Mouse (Mus musculus): Measurements from ENCODE around the gene Sirt5.

The Sirt5 gene

GRCm38 (mm10) chr13:43364985-43365824 lies at the start of gene Sirt5:
Gene Sirt5 (plus strand): TSS chr13:43365496.
- peak; percentile 99 for DNase-seq

GRCm38 (mm10) chr13:43317411-43317810 lies 47.9 kb upstream of the Sirt5 start:
- no peak for DNase-seq

- DNase-seq = no peak
These were observed 45.9 kb upstream of the Sirt5 start for GRCm38 (mm10) chr13:43319396-43319795.

GRCm38 (mm10) chr13:43321492-43321891 lies 43.8 kb upstream of the Sirt5 start:
- DNase-seq = peak; percentile 22

- DNase-seq = no peak
These were observed 39.9 kb upstream of the Sirt5 start for GRCm38 (mm10) chr13:43325427-43325826.

- DNase-seq = no peak
These were observed 33.4 kb upstream of the Sirt5 start for GRCm38 (mm10) chr13:43331721-43332444.

- peak; percentile 60 for DNase-seq
These were observed 32.7 kb upstream of the Sirt5 start for GRCm38 (mm10) chr13:43332591-43332990.

GRCm38 (mm10) chr13:43336425-43337221 lies 28.7 kb upstream of the Sirt5 start:
- DNase-seq = no peak

GRCm38 (mm10) chr13:43338001-43338400 lies 27.3 kb upstream of the Sirt5 start:
- no peak for DNase-seq

GRCm38 (mm10) chr13:43338632-43339031 lies 26.7 kb upstream of the Sirt5 start:
- no peak for DNase-seq

GRCm38 (mm10) chr13:43346825-43347224 lies 18.5 kb upstream of the Sirt5 start:
- DNase-seq = no peak

GRCm38 (mm10) chr13:43349376-43349775 lies 15.9 kb upstream of the Sirt5 start:
- no peak for DNase-seq

GRCm38 (mm10) chr13:43350489-43351169 lies 14.7 kb upstream of the Sirt5 start:
- DNase-seq = no peak

- DNase-seq = no peak
These were observed 11.9 kb upstream of the Sirt5 start for GRCm38 (mm10) chr13:43353356-43353755.

GRCm38 (mm10) chr13:43354362-43354761 lies 10.9 kb upstream of the Sirt5 start:
- no peak for DNase-seq

- no peak for DNase-seq
These were observed 8.8 kb upstream of the Sirt5 start for GRCm38 (mm10) chr13:43356346-43357125.

GRCm38 (mm10) chr13:43360534-43360933 lies 4.8 kb upstream of the Sirt5 start:
- no peak for DNase-seq

GRCm38 (mm10) chr13:43362353-43362752 lies 2.9 kb upstream of the Sirt5 start:
- no peak for DNase-seq

- DNase-seq = no peak
These were observed 509 bp downstream of the Sirt5 start for GRCm38 (mm10) chr13:43365825-43366184.

GRCm38 (mm10) chr13:43370063-43370462 lies 4.8 kb downstream of the Sirt5 start:
- DNase-seq = no peak

GRCm38 (mm10) chr13:43372892-43373291 lies 7.6 kb downstream of the Sirt5 start:
- DNase-seq = no peak

- DNase-seq = no peak
These were observed 8.9 kb downstream of the Sirt5 start for GRCm38 (mm10) chr13:43374205-43374604.
